Mouse (Mus musculus) heart, postnatal 0 days (tissue): ENCODE measurements around the gene Tbx1.
A peak's percentile ranks its signal among the peaks of the same experiment; 100 is the strongest.

ENCODE experiments used
- CTCF ChIP-seq: IDR thresholded peaks from 2 replicates; pipeline ENCODE4 v1.5.1; 2016; ENCODE audit warnings: antibody characterized with exemption, control low read depth, low read depth
- EP300 ChIP-seq: IDR thresholded peaks from 2 replicates; pipeline ENCODE4 v1.6.1; 2016; ENCODE audit warnings: antibody characterized with exemption, low read depth

DNA sequence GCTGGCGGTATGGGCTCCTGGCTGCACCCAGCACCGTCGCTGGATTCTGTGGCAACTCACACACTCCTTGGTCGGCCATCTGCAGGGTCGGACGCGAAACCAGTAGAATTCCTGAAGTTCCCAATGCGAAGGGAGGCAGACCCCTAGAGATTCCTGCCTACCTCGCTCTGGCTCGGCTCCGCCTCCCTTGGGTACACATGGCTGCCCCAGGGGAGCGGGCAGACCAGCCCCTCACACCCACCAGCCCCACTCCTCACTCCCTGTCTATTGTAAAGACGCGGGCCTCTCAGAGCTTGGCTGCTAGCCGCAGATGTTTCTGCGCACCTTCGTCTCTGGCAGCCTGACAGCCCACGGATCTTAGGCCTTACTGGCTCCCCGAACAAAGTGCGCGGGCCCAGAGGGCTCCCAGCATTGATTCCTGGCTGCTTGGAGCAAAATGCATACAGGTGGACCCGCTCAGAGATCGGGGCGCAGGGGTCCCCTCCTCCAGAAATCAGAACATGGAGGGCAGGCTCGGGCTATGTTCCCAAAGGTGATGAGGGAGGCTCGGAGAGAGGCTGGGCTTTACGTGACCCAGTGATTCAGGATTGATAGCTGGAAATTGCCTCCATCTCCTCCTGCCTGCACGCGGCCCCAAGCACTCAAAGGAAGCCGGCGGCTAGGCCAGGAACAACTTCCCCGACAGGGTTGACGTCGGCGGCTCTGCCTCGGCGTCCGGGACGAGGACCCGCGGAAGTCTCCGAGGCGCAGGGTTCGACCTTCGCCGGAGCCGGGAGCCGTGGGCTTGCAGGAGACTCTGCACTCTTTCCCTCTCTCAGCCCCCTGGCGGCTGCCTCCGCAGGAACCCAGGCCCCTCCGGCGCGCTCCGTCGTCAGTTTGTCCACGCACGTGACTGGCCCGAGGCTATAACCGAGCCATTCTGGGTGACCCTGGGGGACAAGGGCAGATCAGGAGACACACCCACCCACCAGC, 862 bp upstream of the Tbx1 start:
- TF ChIP-seq CTCF (peak; percentile 30), EP300 (no peak)
